Mouse (Mus musculus): Measurements from ENCODE around the gene H2-K1.
"Not testable (repeated sequence)": the region's sequence is repeated elsewhere in the genome, so short reads cannot be mapped to it uniquely, and the experiment has no call there.

Gene H2-K1

GRCm38 (mm10) chr17:33954646-33955554 is 45.2 kb downstream of the H2-K1 start:
- no peak for DNase-seq (ENCODE audit: extremely low spot score)

- no peak for DNase-seq (ENCODE audit: extremely low spot score)
Measured at GRCm38 (mm10) chr17:33953961-33954565, 46.1 kb downstream of the H2-K1 start.

GRCm38 (mm10) chr17:33953310-33953709 is 46.8 kb downstream of the H2-K1 start:
- DNase-seq (ENCODE audit: extremely low spot score) = no peak

- no peak for DNase-seq (ENCODE audit: extremely low spot score)
Measured at GRCm38 (mm10) chr17:33952879-33953278, 47.3 kb downstream of the H2-K1 start.

GRCm38 (mm10) chr17:33952015-33952414 is 48.1 kb downstream of the H2-K1 start:
- not testable (repeated sequence) for DNase-seq (ENCODE audit: extremely low spot score)

- DNase-seq (ENCODE audit: extremely low spot score) = peak; percentile 93
Measured at GRCm38 (mm10) chr17:33951021-33951946, 48.9 kb downstream of the H2-K1 start, which contains the start of gene B3galt4. TSS of gene B3galt4 (minus strand) at chr17:33951488.

GRCm38 (mm10) chr17:33950131-33950625 is 50.0 kb downstream of the H2-K1 start:
- no peak for DNase-seq (ENCODE audit: extremely low spot score)

GRCm38 (mm10) chr17:33948905-33949537 is 51.1 kb downstream of the H2-K1 start:
- DNase-seq (ENCODE audit: extremely low spot score) = no peak

GRCm38 (mm10) chr17:33948090-33948904 is 51.9 kb downstream of the H2-K1 start:
- DNase-seq (ENCODE audit: extremely low spot score) = no peak

- DNase-seq (ENCODE audit: extremely low spot score) = no peak
Measured at GRCm38 (mm10) chr17:33947430-33948089, 52.6 kb downstream of the H2-K1 start.
